Mouse (Mus musculus) gonadal fat pad, adult 2 months (tissue): ENCODE measurements around the gene Olfr1344. TPM values are rescaled to one million over a fixed set of nuclear protein-coding genes. Genes with fewer than 3 reads are reported as not detected.
A peak's percentile ranks its signal among the peaks of the same experiment; 100 is the strongest.
"Not testable (repeated sequence)": the region's sequence is repeated elsewhere in the genome, so short reads cannot be mapped to it uniquely, and the experiment has no call there.

Experiments
- DNase-seq: peaks from one replicate; pipeline ENCODE4 v3.0.0-alpha.2; 2012; ENCODE audit warnings: low read depth
- polyA plus RNA-seq: library from polyadenylated mRNA; depleted of rRNA; stranded (reverse); fragments of >200 nt; gene quantifications from 2 replicates; pipeline ENCODE4 v1.2.3, GENCODE M21; 2012; rRNA removed

Olfr1344 gene
- not detected in 2 replicates for polyA plus RNA-seq

- no peak for DNase-seq
These were observed at the start of gene Olfr1344 for GRCm38 (mm10) chr7:6438388-6438787. Olfr1344 (plus strand) TSS chr7:6438688.

GRCm38 (mm10) chr7:6388971-6389370 is 49.5 kb upstream of the Olfr1344 start:
- DNase-seq: no peak

GRCm38 (mm10) chr7:6389449-6389848 is 49.0 kb upstream of the Olfr1344 start:
- no peak for DNase-seq

- DNase-seq: no peak
These were observed 40.2 kb upstream of the Olfr1344 start, which contains the start of gene Smim17 for GRCm38 (mm10) chr7:6397996-6398975. Smim17 (plus strand) TSS chr7:6398715.

GRCm38 (mm10) chr7:6410043-6410442 is 28.4 kb upstream of the Olfr1344 start, which contains the start of gene Gm20715:
Gm20715 (plus strand) TSS chr7:6410277.
- DNase-seq: peak; percentile 42

GRCm38 (mm10) chr7:6414626-6415441 is 23.7 kb upstream of the Olfr1344 start:
- DNase-seq: no peak

GRCm38 (mm10) chr7:6415442-6415787 is 23.1 kb upstream of the Olfr1344 start:
- no peak for DNase-seq

- no peak for DNase-seq
These were observed 18.6 kb upstream of the Olfr1344 start for GRCm38 (mm10) chr7:6419894-6420293.

- no peak for DNase-seq
These were observed 9.1 kb upstream of the Olfr1344 start for GRCm38 (mm10) chr7:6429381-6429780.

- no peak for DNase-seq
These were observed 8.1 kb upstream of the Olfr1344 start for GRCm38 (mm10) chr7:6430342-6430741.

GRCm38 (mm10) chr7:6441173-6441572 is 2.7 kb downstream of the Olfr1344 start:
- no peak for DNase-seq

- no peak for DNase-seq
These were observed 9.3 kb downstream of the Olfr1344 start for GRCm38 (mm10) chr7:6447771-6448170.

GRCm38 (mm10) chr7:6455868-6456267 is 17.4 kb downstream of the Olfr1344 start, which contains the start of gene Olfr1336:
Olfr1336 (plus strand) TSS chr7:6456168.
- no peak for DNase-seq

GRCm38 (mm10) chr7:6456399-6456798 is 17.9 kb downstream of the Olfr1344 start:
- no peak for DNase-seq

- no peak for DNase-seq
These were observed 28.5 kb downstream of the Olfr1344 start, which contains the start of gene Olfr1346 for GRCm38 (mm10) chr7:6466951-6467350. Olfr1346 (plus strand) TSS chr7:6467101.

- DNase-seq: not testable (repeated sequence)
These were observed 39.1 kb downstream of the Olfr1344 start for GRCm38 (mm10) chr7:6477633-6478032.

- DNase-seq: no peak
These were observed 48.4 kb downstream of the Olfr1344 start, which contains the start of gene Olfr5 for GRCm38 (mm10) chr7:6486841-6487240. Olfr5 (minus strand) TSS chr7:6486941.

Other genes starting within 250 kb of the Olfr1344 start
- not detected in 2 replicates for gene Galp, start 241.6 kb upstream of the Olfr1344 start, polyA plus RNA-seq
- gene Zscan5b, start 216.4 kb upstream of the Olfr1344 start, polyA plus RNA-seq: not detected in 2 replicates
- gene Epp13, start 186.0 kb upstream of the Olfr1344 start, polyA plus RNA-seq: 1,972 and 2,446 TPM in 2 replicates
- gene Zfp667, start 152.1 kb upstream of the Olfr1344 start, polyA plus RNA-seq: 1.5 and 1.6 TPM in 2 replicates
- gene Zfp583, start 107.4 kb upstream of the Olfr1344 start, polyA plus RNA-seq: 0.96 and 1.1 TPM in 2 replicates
- gene Gm3854, start 94.9 kb upstream of the Olfr1344 start, polyA plus RNA-seq: 0.14 and 0.18 TPM in 2 replicates
- gene Zfp78, start 75.4 kb upstream of the Olfr1344 start, polyA plus RNA-seq: 0.49 and 0.90 TPM in 2 replicates
- 3.0 and 3.3 TPM in 2 replicates for gene Zfp28, start 55.4 kb upstream of the Olfr1344 start, polyA plus RNA-seq
- not detected in 2 replicates for gene Smim17, start 40.0 kb upstream of the Olfr1344 start, polyA plus RNA-seq
- gene Gm20715, start 28.4 kb upstream of the Olfr1344 start, polyA plus RNA-seq: 0.03 TPM in 1 of 2 replicates, not detected in the other
- gene Olfr1336, start 17.5 kb downstream of the Olfr1344 start, polyA plus RNA-seq: not detected in 2 replicates
- not detected in 2 replicates for gene Olfr1346, start 28.4 kb downstream of the Olfr1344 start, polyA plus RNA-seq
- 0.11 and 0.18 TPM in 2 replicates for gene Olfr5, start 48.3 kb downstream of the Olfr1344 start, polyA plus RNA-seq
- not detected in 2 replicates for gene Olfr1347, start 61.1 kb downstream of the Olfr1344 start, polyA plus RNA-seq
- gene Olfr1348, start 70.1 kb downstream of the Olfr1344 start, polyA plus RNA-seq: 0.22 and 0.49 TPM in 2 replicates
- gene Olfr1349, start 84.3 kb downstream of the Olfr1344 start, polyA plus RNA-seq: 0.57 and 0.69 TPM in 2 replicates
- gene Olfr1350, start 126.2 kb downstream of the Olfr1344 start, polyA plus RNA-seq: not detected in 2 replicates